Mouse (Mus musculus): ENCODE data around the gene Rpl36al. TPM values are rescaled to one million over a fixed set of nuclear protein-coding genes. Genes with fewer than 3 reads are reported as not detected.

The Rpl36al gene
- 107 and 138 TPM in 2 replicates for polyA plus RNA-seq (2012; rRNA removed; ENCODE audit: low replicate concordance)

DNA sequence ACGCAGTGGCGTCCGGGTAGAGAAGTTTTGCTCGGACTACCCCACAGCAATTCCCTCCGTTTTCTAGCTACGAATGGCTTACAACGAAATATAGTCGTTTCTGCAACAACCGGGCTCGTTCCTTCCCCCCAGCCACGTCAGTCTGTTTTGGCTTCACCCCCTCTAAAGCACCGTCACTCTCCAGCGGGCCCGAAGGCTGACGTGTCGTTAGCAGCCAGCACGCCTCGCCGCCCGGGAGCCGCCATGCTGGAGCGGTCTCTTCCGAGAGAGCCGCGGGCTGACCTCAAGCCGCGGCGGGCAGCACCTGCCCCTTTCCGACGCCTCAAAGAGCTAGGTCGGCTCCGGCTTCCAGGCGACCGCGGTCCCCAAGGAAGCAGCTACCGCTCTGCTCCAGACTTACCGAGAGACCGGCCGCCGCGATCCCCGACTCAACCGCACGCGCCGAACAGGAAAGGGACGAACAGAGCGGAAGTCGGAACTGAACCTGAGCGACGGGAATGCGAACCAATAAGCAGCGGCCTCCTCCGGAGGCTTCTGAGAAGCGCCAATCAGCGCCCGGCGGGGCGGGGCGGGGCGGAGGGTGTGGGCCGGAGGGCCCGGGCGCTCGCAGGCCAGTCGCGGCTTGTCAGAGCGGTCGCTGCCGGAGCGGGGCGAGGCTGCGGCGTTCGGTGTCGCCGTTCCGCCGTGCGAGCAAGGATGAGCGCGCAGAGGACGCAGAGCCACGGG is at the start of gene Rpl36al, which contains the start of gene Mgat2:
Rpl36al (minus strand) TSS at position 501 of the 726 bp plus-strand sequence.
Mgat2 (plus strand) TSS at position 575 of the 726 bp plus-strand sequence.

DNA sequence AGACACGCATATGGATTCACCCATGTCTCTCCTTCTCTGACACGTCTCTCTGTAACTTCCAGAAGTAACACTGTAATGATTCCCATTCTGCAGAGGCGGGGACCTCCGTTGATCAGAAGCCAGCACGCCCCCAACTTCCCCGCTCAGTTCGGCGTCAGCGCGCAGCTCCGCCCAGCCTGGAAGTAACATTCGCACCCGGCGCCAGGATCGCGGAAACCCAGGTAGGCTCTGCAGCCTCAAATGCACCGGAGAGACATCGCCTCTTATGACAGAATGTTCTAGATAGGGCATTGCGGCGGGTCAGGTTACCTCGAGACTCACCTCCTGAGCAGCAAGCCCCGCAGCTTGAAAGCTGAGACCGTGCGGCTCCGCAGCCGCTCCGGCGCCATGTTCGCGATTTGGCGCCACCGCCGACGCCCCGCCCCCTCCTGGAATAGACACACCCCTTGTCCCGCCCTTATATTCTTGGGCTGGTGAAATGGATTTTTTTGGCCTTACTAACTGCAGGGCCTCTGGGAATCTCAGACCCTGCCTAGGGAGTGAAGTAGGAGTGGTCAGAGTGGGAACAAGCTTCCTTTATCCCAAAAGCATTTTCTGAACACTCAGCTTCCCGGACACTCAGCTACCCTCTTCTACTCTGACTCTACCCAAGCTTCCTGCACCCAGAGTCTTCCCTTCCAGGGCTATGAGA is 44.0 kb upstream of the Rpl36al start, which contains the start of gene Pole2:
Pole2 (minus strand) TSS at position 420 of the 691 bp plus-strand sequence.

DNA sequence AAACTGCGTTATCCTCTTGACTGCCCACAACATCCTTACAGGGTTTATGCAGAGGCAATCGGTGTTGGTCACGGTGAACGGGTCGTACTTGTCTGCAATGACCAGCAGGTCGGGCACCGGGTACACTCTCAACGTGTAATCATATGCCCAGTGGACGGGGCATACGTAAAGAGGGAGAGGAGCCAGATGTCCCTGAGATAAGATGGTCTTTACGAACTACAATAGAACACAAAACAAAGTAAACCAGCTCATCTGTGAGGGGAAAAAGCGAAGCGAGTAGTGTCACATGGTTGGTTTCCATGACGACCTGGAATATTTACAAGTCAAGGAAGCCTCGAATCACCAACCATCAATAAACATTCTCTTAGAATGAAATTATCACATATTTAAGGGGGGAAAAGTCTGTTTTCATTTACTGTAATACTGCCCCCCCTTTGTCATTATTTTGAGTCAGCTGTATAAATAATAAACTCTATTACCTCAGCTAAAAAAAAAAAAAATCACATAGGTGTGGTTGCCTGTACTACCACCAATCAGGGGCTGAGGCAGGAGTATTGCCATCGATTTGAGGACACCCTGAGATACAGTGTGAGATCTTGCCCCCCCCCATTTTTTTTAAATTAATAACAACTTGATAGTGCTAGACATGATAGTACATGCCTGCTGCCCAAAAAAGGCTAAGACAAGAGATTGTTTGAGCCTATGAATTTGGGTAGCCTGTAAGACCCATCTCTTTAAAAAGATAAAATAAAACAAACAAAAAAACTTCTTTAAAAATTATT is 20.4 kb upstream of the Rpl36al start, which contains the start of gene Gm49384:
Gm49384 (minus strand) TSS at position 216 of the 782 bp plus-strand sequence.

DNA sequence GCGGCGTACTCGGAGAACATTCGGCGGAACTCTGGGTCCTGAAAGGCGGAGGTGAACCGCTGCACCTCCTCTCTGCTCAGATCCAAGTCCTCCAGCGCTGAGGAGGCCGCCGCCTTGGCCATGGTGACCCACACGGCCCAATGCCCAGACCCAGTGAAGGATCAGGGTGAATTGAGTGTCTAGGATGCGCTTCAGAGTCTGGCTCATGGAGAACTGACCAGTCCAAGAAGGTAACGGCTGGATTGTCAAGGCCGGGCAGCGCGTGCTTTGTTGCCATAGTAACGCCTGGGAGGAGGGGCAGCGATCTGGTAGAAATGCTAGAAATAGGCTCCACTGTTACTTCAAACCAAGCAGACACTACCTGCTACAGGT is 14.3 kb upstream of the Rpl36al start, which contains the start of gene Dnaaf2:
Dnaaf2 (minus strand) TSS at position 266 of the 372 bp plus-strand sequence.

DNA sequence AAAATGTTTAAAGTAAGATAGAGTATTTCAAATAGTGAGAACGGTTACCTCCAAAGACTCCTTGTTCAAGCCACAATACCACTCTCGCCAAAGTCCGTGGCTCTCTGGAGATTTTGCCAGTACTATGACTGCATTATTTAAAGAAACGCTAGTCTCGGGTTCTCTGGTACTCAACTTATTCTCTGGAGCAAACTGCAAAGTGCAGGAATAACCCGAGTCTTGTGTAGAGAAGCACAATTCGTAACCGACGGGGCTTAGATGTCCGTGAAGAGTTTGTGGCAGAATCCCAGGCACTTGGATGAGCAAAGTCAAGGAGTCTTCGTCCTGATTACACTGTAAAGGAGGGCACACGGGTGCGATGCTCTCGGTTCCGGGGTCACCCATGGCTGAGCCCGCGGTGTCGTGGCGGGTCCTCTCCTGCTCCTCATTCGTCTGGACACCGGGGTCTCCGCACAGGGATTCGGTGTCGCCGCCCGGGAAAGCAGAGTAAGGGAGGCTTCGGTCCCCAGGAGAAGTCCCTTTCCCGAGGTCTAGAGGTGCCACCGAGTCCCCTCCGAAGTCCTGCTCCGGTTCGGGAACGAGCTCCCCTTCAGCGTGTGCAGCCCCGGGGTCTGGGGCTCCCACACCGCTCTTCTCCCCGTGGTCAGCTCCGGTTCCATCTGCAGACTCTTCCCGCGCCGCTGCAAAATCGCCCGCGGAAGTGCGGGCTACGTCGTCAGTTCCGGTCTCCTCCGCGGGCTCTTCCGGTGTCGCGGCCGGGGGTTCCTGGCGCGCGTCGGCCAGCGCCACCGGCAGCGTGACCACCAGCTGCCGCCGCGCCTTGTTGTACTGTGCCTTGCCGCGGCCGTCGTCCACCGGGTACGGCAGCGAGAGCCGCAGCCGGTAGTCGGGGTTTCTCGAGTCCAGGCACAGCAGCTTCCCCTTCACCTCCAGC is 12.8 kb upstream of the Rpl36al start, which contains the start of gene Gm49383:
Gm49383 (minus strand) TSS at position 661 of the 934 bp plus-strand sequence.

DNA sequence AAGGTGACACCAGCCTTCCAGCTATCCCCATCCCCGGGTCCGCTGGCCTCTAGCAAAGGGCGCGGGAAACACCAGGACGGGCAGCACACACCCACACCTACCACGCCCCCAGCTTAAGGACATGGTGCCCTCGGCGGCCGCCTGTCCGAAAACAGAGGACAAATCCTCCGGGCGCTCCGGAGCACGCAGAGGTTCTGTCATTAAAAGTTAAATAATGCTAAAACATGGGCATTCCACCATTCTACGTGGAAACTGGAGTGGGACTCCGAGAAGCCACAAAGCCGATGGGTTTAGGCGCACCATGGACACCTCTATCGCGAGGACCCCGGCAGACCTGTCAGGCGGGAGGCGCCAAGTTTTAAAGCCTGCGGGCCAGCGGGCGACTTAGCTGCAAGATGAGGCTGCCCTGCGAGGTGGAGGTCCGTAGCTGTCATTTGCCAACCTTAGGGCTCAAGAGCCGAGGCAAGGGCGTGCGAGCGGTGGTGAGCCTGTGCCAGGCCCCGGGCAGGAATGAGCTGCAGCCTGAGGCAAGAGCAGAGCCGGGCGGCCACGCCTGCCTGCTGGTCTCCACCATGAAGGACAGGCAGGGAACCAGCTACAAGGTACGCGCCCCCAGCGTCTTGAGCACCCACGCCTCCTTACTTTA is 15.3 kb downstream of the Rpl36al start, which contains the start of gene Lrr1:
Lrr1 (plus strand) TSS at position 354 of the 646 bp plus-strand sequence.

DNA sequence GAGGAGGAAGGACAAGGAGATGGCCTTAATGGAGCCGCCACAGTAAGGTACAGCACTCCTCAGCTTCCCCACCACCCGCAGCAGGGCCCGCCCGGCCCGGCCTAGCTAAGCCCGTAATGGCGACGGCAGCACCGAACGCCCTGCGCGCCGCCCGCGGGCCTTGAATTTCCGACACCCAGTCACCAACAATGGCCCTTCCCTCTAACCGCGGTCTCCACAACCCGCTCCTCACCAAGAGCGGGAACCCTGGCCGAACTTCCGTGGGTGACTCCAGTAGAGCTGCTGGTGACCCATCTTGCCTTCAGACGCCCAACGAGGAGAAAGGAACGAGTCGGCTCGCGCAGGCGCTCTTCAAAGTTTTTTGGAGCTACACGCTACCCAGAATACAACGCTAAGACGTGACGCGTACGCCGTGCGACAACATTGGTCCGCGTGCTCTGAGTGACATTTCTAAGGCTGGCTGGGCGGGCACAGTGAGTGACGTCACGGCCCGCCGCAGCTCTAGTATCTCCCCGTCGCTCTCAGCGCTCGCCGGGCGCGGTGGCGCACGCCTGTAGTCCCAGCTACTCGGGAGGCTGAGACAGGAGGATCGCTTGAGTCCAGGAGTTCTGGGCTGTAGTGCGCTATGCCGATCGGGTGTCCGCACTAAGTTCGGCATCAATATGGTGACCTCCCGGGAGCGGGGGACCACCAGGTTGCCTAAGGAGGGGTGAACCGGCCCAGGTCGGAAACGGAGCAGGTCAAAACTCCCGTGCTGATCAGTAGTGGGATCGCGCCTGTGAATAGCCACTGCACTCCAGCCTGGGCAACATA is 24.9 kb downstream of the Rpl36al start, which contains the start of gene Rps29:
Rps29 (minus strand) TSS at position 422 of the 813 bp plus-strand sequence.

Other genes starting within 250 kb of the Rpl36al start
- 1,164 and 1,779 TPM in 2 replicates for gene Rps29, start 24.9 kb downstream of the Rpl36al start, polyA plus RNA-seq (2012; rRNA removed; ENCODE audit: low replicate concordance)
- gene Lrr1, start 15.3 kb downstream of the Rpl36al start, polyA plus RNA-seq (2012; rRNA removed; ENCODE audit: low replicate concordance), result 0.91 TPM in 1 of 2 replicates, not detected in the other
- gene Mgat2, start 74 bp upstream of the Rpl36al start, polyA plus RNA-seq (2012; rRNA removed; ENCODE audit: low replicate concordance), result 15.9 and 30.9 TPM in 2 replicates
- 1.7 and 2.8 TPM in 2 replicates for gene Gm49383, start 13.0 kb upstream of the Rpl36al start, polyA plus RNA-seq (2012; rRNA removed; ENCODE audit: low replicate concordance)
- gene Dnaaf2, start 14.3 kb upstream of the Rpl36al start, polyA plus RNA-seq (2012; rRNA removed; ENCODE audit: low replicate concordance), result 0.67 and 2.3 TPM in 2 replicates
- gene Gm49384, start 20.2 kb upstream of the Rpl36al start, polyA plus RNA-seq (2012; rRNA removed; ENCODE audit: low replicate concordance), result 0.20 and 1.2 TPM in 2 replicates
- gene Pole2, start 44.1 kb upstream of the Rpl36al start, polyA plus RNA-seq (2012; rRNA removed; ENCODE audit: low replicate concordance), result 2.2 and 7.0 TPM in 2 replicates
- 3.7 and 6.2 TPM in 2 replicates for gene Klhdc1, start 57.1 kb upstream of the Rpl36al start, polyA plus RNA-seq (2012; rRNA removed; ENCODE audit: low replicate concordance)
- gene Klhdc2, start 112.6 kb upstream of the Rpl36al start, polyA plus RNA-seq (2012; rRNA removed; ENCODE audit: low replicate concordance), result 28.4 and 49.6 TPM in 2 replicates
- 5.2 and 6.9 TPM in 2 replicates for gene Nemf, start 173.1 kb upstream of the Rpl36al start, polyA plus RNA-seq (2012; rRNA removed; ENCODE audit: low replicate concordance)
- 60.8 and 111 TPM in 2 replicates for gene Arf6, start 188.1 kb upstream of the Rpl36al start, polyA plus RNA-seq (2012; rRNA removed; ENCODE audit: low replicate concordance)
- 0.76 and 1.2 TPM in 2 replicates for gene Gm9887, start 188.4 kb upstream of the Rpl36al start, polyA plus RNA-seq (2012; rRNA removed; ENCODE audit: low replicate concordance)

Data from subcutaneous adipose tissue, adult 2 months (tissue).